Mouse (Mus musculus) MEL (cell line): ENCODE data around the gene Pkd2l1. TPM values are rescaled to one million over a fixed set of nuclear protein-coding genes. Genes with fewer than 3 reads are reported as not detected.

Experiments used
- DNase-seq: peaks from one replicate; pipeline ENCODE4 v3.0.0; 2011; ENCODE audit warnings: low read depth, low spot score
- H3K27ac ChIP-seq: 2 replicates; pipeline ENCODE4 v1.5.1; 2012; ENCODE audit warnings: low read depth, mild to moderate bottlenecking, control low read depth, low read length, moderate library complexity; ENCODE audit not compliant: control insufficient read depth
- H3K27me3 ChIP-seq, 2 experiments: fragments of 150-350 bp in 1 of 2; sonication (generic) in 1 of 2; 2 replicates each; pipeline ENCODE4 v1.6.1; 2012; ENCODE audit warnings: low read length in 2 of 2, mild to moderate bottlenecking in 2 of 2, improper control_type of control experiment in 1 of 2, moderate library complexity in 1 of 2; ENCODE audit not compliant: insufficient read depth in 2 of 2, control insufficient read depth in 1 of 2
- H3K36me3 ChIP-seq, 2 experiments: 2 replicates each; pipeline ENCODE4 v1.6.1; 2012 to 2014; ENCODE audit warnings: low read length in 2 of 2, improper control_type of control experiment in 1 of 2, inconsistent platforms in 1 of 2, mild to moderate bottlenecking in 1 of 2; ENCODE audit not compliant: insufficient read depth in 2 of 2, control insufficient read depth in 1 of 2
- H3K4me1 ChIP-seq, 2 experiments: fragments of 150-350 bp in 1 of 2; sonication (generic) in 1 of 2; 2 replicates each; pipeline ENCODE4 v1.6.1; 2012; ENCODE audit warnings: low read length in 2 of 2, improper control_type of control experiment in 1 of 2, mild to moderate bottlenecking in 1 of 2; ENCODE audit not compliant: insufficient read depth in 2 of 2, control insufficient read depth in 1 of 2
- H3K4me3 ChIP-seq, 2 experiments: fragments of 150-350 bp in 1 of 2; sonication (generic) in 1 of 2; 2 replicates each; pipeline ENCODE4 v1.5.1; 2012; ENCODE audit warnings: low read depth in 2 of 2, low read length in 2 of 2, mild to moderate bottlenecking in 2 of 2, moderate library complexity in 2 of 2, control low read depth in 1 of 2, improper control_type of control experiment in 1 of 2; ENCODE audit not compliant: control insufficient read depth in 1 of 2, insufficient read depth in 1 of 2
- H3K79me2 ChIP-seq: 2 replicates; pipeline ENCODE4 v1.6.1; 2012; ENCODE audit warnings: mild to moderate bottlenecking, low read length, moderate library complexity; ENCODE audit not compliant: control insufficient read depth, poor library complexity, insufficient read depth
- H3K9ac ChIP-seq: 2 replicates; pipeline ENCODE4 v1.6.1; 2012; ENCODE audit warnings: low read depth, mild to moderate bottlenecking, control low read depth, low read length, moderate library complexity; ENCODE audit not compliant: control insufficient read depth, poor library complexity, severe bottlenecking
- H3K9me3 ChIP-seq: fragments of 150-350 bp; sonication (generic); replicated peaks from 2 replicates; pipeline ENCODE4 v1.6.1; 2012; ENCODE audit warnings: mild to moderate bottlenecking, low read length, improper control_type of control experiment, moderate library complexity; ENCODE audit not compliant: insufficient read depth
- CHD1 ChIP-seq: IDR thresholded peaks from 2 replicates; pipeline ENCODE4 v1.6.1; 2012; ENCODE audit warnings: low read depth, mild to moderate bottlenecking, inconsistent platforms, low read length, improper control_type of control experiment
- CTCF ChIP-seq, 3 experiments: IDR thresholded peaks in 2 of 3; conservative IDR thresholded peaks in 1 of 3; 2 replicates each; pipeline ENCODE4 v1.5.1; 2011 to 2012; ENCODE audit warnings: low read length in 3 of 3, low read depth in 2 of 3, mild to moderate bottlenecking in 2 of 3, improper control_type of control experiment in 1 of 3, inconsistent platforms in 1 of 3, mixed read lengths in 1 of 3, moderate library complexity in 1 of 3; ENCODE audit not compliant: control insufficient read depth in 1 of 3, insufficient read depth in 1 of 3, poor library complexity in 1 of 3, severe bottlenecking in 1 of 3
- E2F4 ChIP-seq: IDR thresholded peaks from 2 replicates; pipeline ENCODE4 v1.6.1; 2011; ENCODE audit warnings: low read depth, low read length, improper control_type of control experiment, borderline replicate concordance
- ELF1 ChIP-seq: IDR thresholded peaks from 2 replicates; pipeline ENCODE4 v1.6.1; 2014; ENCODE audit warnings: low read depth, mild to moderate bottlenecking, inconsistent platforms, low read length, improper control_type of control experiment, moderate library complexity
- EP300 ChIP-seq, 2 experiments: IDR thresholded peaks; 2 replicates each; pipeline ENCODE4 v1.6.1; 2011; ENCODE audit warnings: improper control_type of control experiment in 2 of 2, low read length in 2 of 2, low read depth in 1 of 2, mild to moderate bottlenecking in 1 of 2
- GABPA ChIP-seq: IDR thresholded peaks from 2 replicates; pipeline ENCODE4 v1.6.1; 2012; ENCODE audit warnings: low read depth, mild to moderate bottlenecking, inconsistent platforms, low read length, improper control_type of control experiment, moderate library complexity
- GATA1 ChIP-seq: IDR thresholded peaks from 2 replicates; pipeline ENCODE4 v1.6.1; 2011; ENCODE audit warnings: low read depth, low read length, improper control_type of control experiment
- MAFK ChIP-seq: IDR thresholded peaks from 2 replicates; pipeline ENCODE4 v1.6.1; 2011; ENCODE audit warnings: low read depth, mild to moderate bottlenecking, low read length, improper control_type of control experiment, borderline replicate concordance
- MEF2A ChIP-seq: IDR thresholded peaks from 2 replicates; pipeline ENCODE4 v1.6.1; 2014; ENCODE audit warnings: low read depth, mild to moderate bottlenecking, inconsistent platforms, low read length, improper control_type of control experiment; ENCODE audit not compliant: poor library complexity, insufficient replicate concordance, severe bottlenecking; ENCODE audit errors: extremely low read depth
- MXI1 ChIP-seq: IDR thresholded peaks from 2 replicates; pipeline ENCODE4 v1.6.1; 2011; ENCODE audit warnings: mild to moderate bottlenecking, low read depth, low read length, improper control_type of control experiment
- MYB ChIP-seq: IDR thresholded peaks from 2 replicates; pipeline ENCODE4 v1.6.1; 2011; ENCODE audit warnings: mild to moderate bottlenecking, low read depth, low read length, improper control_type of control experiment
- MYC ChIP-seq: IDR thresholded peaks from 2 replicates; pipeline ENCODE4 v1.6.1; 2011; ENCODE audit warnings: low read depth, mild to moderate bottlenecking, low read length, improper control_type of control experiment, moderate library complexity
- NRF1 ChIP-seq: IDR thresholded peaks from 2 replicates; pipeline ENCODE4 v1.6.1; 2014; ENCODE audit warnings: low read depth, mild to moderate bottlenecking, inconsistent platforms, low read length, improper control_type of control experiment, moderate library complexity; ENCODE audit not compliant: poor library complexity, insufficient read depth, severe bottlenecking
- POLR2A ChIP-seq, 2 experiments: IDR thresholded peaks; 2 replicates each; pipeline ENCODE4 v1.6.1; 2011 to 2012; ENCODE audit warnings: low read length in 2 of 2, mild to moderate bottlenecking in 2 of 2, control low read depth in 1 of 2, improper control_type of control experiment in 1 of 2, low read depth in 1 of 2, moderate library complexity in 1 of 2; ENCODE audit not compliant: control insufficient read depth in 1 of 2, insufficient read depth in 1 of 2, poor library complexity in 1 of 2
- POLR2AphosphoS2 ChIP-seq: IDR thresholded peaks from 2 replicates; pipeline ENCODE4 v1.6.1; 2011; ENCODE audit warnings: low read length, improper control_type of control experiment
- RAD21 ChIP-seq: IDR thresholded peaks from 2 replicates; pipeline ENCODE4 v1.6.1; 2011; ENCODE audit warnings: mild to moderate bottlenecking, low read depth, low read length, improper control_type of control experiment
- RCOR1 ChIP-seq: IDR thresholded peaks from 2 replicates; pipeline ENCODE4 v1.6.1; 2012; ENCODE audit warnings: low read depth, mild to moderate bottlenecking, inconsistent platforms, low read length, improper control_type of control experiment
- SIN3A ChIP-seq: IDR thresholded peaks from 2 replicates; pipeline ENCODE4 v1.6.1; 2012; ENCODE audit warnings: low read length, improper control_type of control experiment, inconsistent platforms
- SMC3 ChIP-seq: IDR thresholded peaks from 2 replicates; pipeline ENCODE4 v1.6.1; 2011; ENCODE audit warnings: low read depth, low read length, improper control_type of control experiment
- TBP ChIP-seq: IDR thresholded peaks from 2 replicates; pipeline ENCODE4 v1.8.0; 2011; ENCODE audit warnings: low read depth, low read length, improper control_type of control experiment
- TCF12 ChIP-seq: IDR thresholded peaks from 2 replicates; pipeline ENCODE4 v1.6.1; 2014; ENCODE audit warnings: low read depth, mild to moderate bottlenecking, inconsistent platforms, low read length, improper control_type of control experiment, moderate library complexity
- USF1 ChIP-seq: IDR thresholded peaks from 2 replicates; pipeline ENCODE4 v1.6.1; 2014; ENCODE audit warnings: low read depth, mild to moderate bottlenecking, inconsistent platforms, low read length, improper control_type of control experiment, moderate library complexity
- ZC3H11A ChIP-seq: IDR thresholded peaks from 2 replicates; pipeline ENCODE4 v1.6.1; 2012; ENCODE audit warnings: low read depth, mild to moderate bottlenecking, inconsistent platforms, low read length, improper control_type of control experiment
- ZKSCAN1 ChIP-seq: IDR thresholded peaks from 2 replicates; pipeline ENCODE4 v1.6.1; 2012; ENCODE audit warnings: low read depth, mild to moderate bottlenecking, inconsistent platforms, low read length, improper control_type of control experiment, moderate library complexity
- ZMIZ1 ChIP-seq: IDR thresholded peaks from 2 replicates; pipeline ENCODE4 v1.6.1; 2012; ENCODE audit warnings: low read depth, mild to moderate bottlenecking, inconsistent platforms, low read length, improper control_type of control experiment, moderate library complexity
- polyA plus RNA-seq, 2 experiments: library from polyadenylated mRNA; stranded (reverse) in 1 of 2; unstranded in 1 of 2; fragments of >175 nt in 1 of 2; fragments of >200 nt in 1 of 2; gene quantifications; 2 replicates each; pipeline versions ENCODE4 v1.2.1 to v1.2.4; 2012; ENCODE audit warnings: low replicate concordance in 2 of 2, low read depth in 1 of 2; ENCODE audit not compliant: insufficient read length in 2 of 2, insufficient read depth in 1 of 2, missing spikeins in 1 of 2
- total RNA-seq: library from RNA; depleted of rRNA; stranded (reverse); fragments of 300-350 nt; gene quantifications from 2 replicates; pipeline ENCODE4 v1.2.3, GENCODE M21; 2012; rRNA removed

Gene Pkd2l1
- total RNA-seq, result not detected in 2 replicates
- polyA plus RNA-seq, result not detected

- H3K4me1 ChIP-seq, result peaks cover 6 to 17% of the 10 kb centered on the region in 2 experiments
- peaks cover 10 to 12% of the 10 kb centered on the region in 2 experiments for H3K27me3 ChIP-seq
- no peak for TF ChIP-seq ZC3H11A
- no peak for TF ChIP-seq MYB
- no peak for TF ChIP-seq GABPA
- no peak for TF ChIP-seq POLR2A (IDR thresholded peaks at IDR 0.05; ENCODE audit: control insufficient read depth in 1 of 2, insufficient read depth in 1 of 2, low read depth in 1 of 2, low read length in 2 of 2, poor library complexity in 1 of 2)
- TF ChIP-seq RAD21, result no peak
- TF ChIP-seq GATA1, result no peak
- TF ChIP-seq CTCF (IDR thresholded peaks at IDR 0.05 in 2 of 3, conservative IDR thresholded peaks at IDR 0.05 in 1 of 3; ENCODE audit: control insufficient read depth in 1 of 3, insufficient read depth in 1 of 3, low read depth in 2 of 3, low read length in 3 of 3, poor library complexity in 1 of 3, severe bottlenecking in 1 of 3), result no peak
- no peak for TF ChIP-seq EP300 (IDR thresholded peaks at IDR 0.05; ENCODE audit: low read depth in 1 of 2, low read length in 2 of 2)
- TF ChIP-seq USF1, result no peak
- no peak for TF ChIP-seq ZMIZ1
- no peak for TF ChIP-seq TCF12
- no peak for TF ChIP-seq MXI1
- no peak for TF ChIP-seq MEF2A
- no peak for TF ChIP-seq RCOR1
- TF ChIP-seq ZKSCAN1, result no peak
- TF ChIP-seq MYC, result no peak
- DNase-seq, result no peak
- H3K27ac ChIP-seq, result no peak within 1 kb of the TSS
- H3K79me2 ChIP-seq, result no peaks in the 10 kb centered on the region
- H3K9me3 ChIP-seq, result no peaks in the 10 kb centered on the region
- no peak within 1 kb of the TSS for H3K4me3 ChIP-seq
- peaks cover 0 to 9% of the 10 kb centered on the region in 2 experiments; a peak in 2 of 4 replicates for H3K36me3 ChIP-seq
- no peak within 1 kb of the TSS for H3K9ac ChIP-seq
These were observed at the start of gene Pkd2l1 for GRCm38 (mm10) chr19:44192342-44192741. TSS of gene Pkd2l1 (minus strand) at chr19:44192442.

- TF ChIP-seq RAD21, result no peak
- TF ChIP-seq CHD1, result no peak
- TF ChIP-seq GATA1, result no peak
- no peak for TF ChIP-seq POLR2AphosphoS2
- no peak for TF ChIP-seq TBP
- no peak for TF ChIP-seq MYC
- TF ChIP-seq POLR2A (IDR thresholded peaks at IDR 0.05; ENCODE audit: control insufficient read depth in 1 of 2, insufficient read depth in 1 of 2, low read depth in 1 of 2, low read length in 2 of 2, poor library complexity in 1 of 2), result no peak
- no peak for TF ChIP-seq SIN3A
- no peak for TF ChIP-seq NRF1
- no peak for TF ChIP-seq SMC3
- no peak for TF ChIP-seq E2F4
- no peak for TF ChIP-seq MEF2A
- TF ChIP-seq MAFK, result no peak
- no peak for TF ChIP-seq ELF1
- no peak overlapping the region for H3K4me3 ChIP-seq
- no peaks in the 10 kb centered on the region for H3K79me2 ChIP-seq
- H3K36me3 ChIP-seq, result no peaks in the 10 kb centered on the region
- no peaks in the 10 kb centered on the region for H3K9me3 ChIP-seq
- H3K9ac ChIP-seq, result no peak overlapping the region
- DNase-seq, result no peak
- H3K27ac ChIP-seq, result no peak overlapping the region
- H3K4me1 ChIP-seq, result peaks cover 0 to 4% of the 10 kb centered on the region in 2 experiments; a peak in 1 of 4 replicates
- H3K27me3 ChIP-seq, result no peaks in the 10 kb centered on the region
These were observed 46.7 kb upstream of the Pkd2l1 start for GRCm38 (mm10) chr19:44238906-44239305.
